Comparison of ENCODE assay signal across 8 mouse cellular contexts in the genomic region with DNA sequence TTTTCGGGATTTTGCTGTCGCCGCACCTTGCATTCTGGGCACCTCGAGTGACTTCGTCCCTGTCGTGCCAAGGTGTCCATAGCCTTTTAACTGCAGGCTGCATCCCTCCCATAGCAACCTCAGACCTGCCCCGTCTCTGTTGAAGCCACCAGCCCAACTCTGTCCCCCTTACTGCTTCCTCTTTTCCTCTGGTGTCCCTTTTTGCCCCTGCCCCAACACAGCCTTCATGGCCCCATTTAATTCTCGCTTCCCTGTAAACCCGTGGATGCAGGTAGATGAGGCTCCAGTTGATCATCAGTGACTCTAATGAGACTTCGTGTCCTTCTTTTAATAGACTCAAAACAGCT. TPM values are rescaled to one million over a fixed set of nuclear protein-coding genes. Genes with fewer than 3 reads are reported as not detected.
DNase-seq lines count a peak whose midpoint lies in the region; ATAC-seq and TF ChIP-seq lines count a peak whose summit lies in the region.

No protein-coding gene starts in this region.

- peak overlapping the region; percentile 94 for H3K4me2 ChIP-seq in forebrain, embryonic 15.5 days (replicated peaks)
- peak overlapping the region; percentile 93 for H3K4me2 ChIP-seq in liver, postnatal 0 days (ENCODE audit: low read depth, low read length)

- H3K79me3 ChIP-seq in C2C12 (ENCODE audit: low read depth): peaks cover 52% of the 10 kb centered on the region

- TF ChIP-seq POLR2A in cerebellum, adult 2 months (IDR thresholded peaks at IDR 0.05; ENCODE audit: borderline replicate concordance, insufficient read depth, low read length): no peak

- WGBS in cerebellum, adult 2 months: 2% methylated on average over 10 of the region's 10 CpGs
- WGBS in forebrain, embryonic 15.5 days: 4% methylated on average over 10 of the region's 10 CpGs
- 2% methylated on average over 9 of the region's 10 CpGs for WGBS in liver, postnatal 0 days (ENCODE audit: insufficient replicate concordance)

- peak overlapping the region; percentile 49; the same call in 1 of the 2 replicates for H3K27ac ChIP-seq in cerebellum, adult 2 months (ENCODE audit: insufficient read depth, low read length)
- peak overlapping the region; percentile 87 for H3K27ac ChIP-seq in forebrain, embryonic 15.5 days (replicated peaks)
- H3K27ac ChIP-seq in liver, postnatal 0 days (ENCODE audit: low read depth): peak overlapping the region; percentile 81

- no peaks in the 10 kb centered on the region for H3K27me3 ChIP-seq in cerebellum, adult 2 months (ENCODE audit: control insufficient read depth, insufficient read depth, low read length)
- H3K27me3 ChIP-seq in C2C12 (ENCODE audit: control insufficient read depth, insufficient read depth, insufficient read length): no peaks in the 10 kb centered on the region
- no peaks in the 10 kb centered on the region for H3K27me3 ChIP-seq in forebrain, embryonic 15.5 days
- H3K27me3 ChIP-seq in liver, postnatal 0 days (ENCODE audit: insufficient read depth, low read length): no peaks in the 10 kb centered on the region

- no peak; the same call in 1 of the 2 replicates for ATAC-seq in forebrain, embryonic 15.5 days (replicated peaks)
- no peak for ATAC-seq in liver, postnatal 0 days

- H3K36me3 ChIP-seq in C2C12 (ENCODE audit: control insufficient read depth, insufficient read depth): peaks cover 43% of the 10 kb centered on the region
- H3K36me3 ChIP-seq in forebrain, embryonic 15.5 days: peaks cover 22% of the 10 kb centered on the region; the same call in 1 of the 2 replicates
- H3K36me3 ChIP-seq in liver, postnatal 0 days (replicated peaks; ENCODE audit: insufficient read depth, low read length): peaks cover 21% of the 10 kb centered on the region

- no peak for TF ChIP-seq EP300 in liver, postnatal 0 days (IDR thresholded peaks at IDR 0.05; ENCODE audit: low read depth)

- no peaks in the 10 kb centered on the region for H3K9me3 ChIP-seq in forebrain, embryonic 15.5 days
- H3K9me3 ChIP-seq in liver, postnatal 0 days (ENCODE audit: low read length): no peaks in the 10 kb centered on the region

- H3K4me1 ChIP-seq in cerebellum, adult 2 months (ENCODE audit: control insufficient read depth, insufficient read depth, low read length): peaks cover 10% of the 10 kb centered on the region
- peaks cover 21% of the 10 kb centered on the region for H3K4me1 ChIP-seq in forebrain, embryonic 15.5 days
- H3K4me1 ChIP-seq in liver, postnatal 0 days (ENCODE audit: insufficient read depth): peaks cover 10% of the 10 kb centered on the region

- H3ac ChIP-seq in C2C12 (ENCODE audit: control insufficient read depth, insufficient read length, low read depth): peak overlapping the region; percentile 96

- TF ChIP-seq CTCF in cerebellum, adult 2 months (IDR thresholded peaks at IDR 0.05; ENCODE audit: borderline replicate concordance, insufficient read depth, low read depth, low read length): no peak
- no peak for TF ChIP-seq CTCF in C2C12 (IDR thresholded peaks at IDR 0.05; ENCODE audit: control insufficient read depth, insufficient read depth, insufficient read length)
- TF ChIP-seq CTCF in liver, postnatal 0 days (IDR thresholded peaks at IDR 0.05; ENCODE audit: low read depth): no peak

- peak overlapping the region; percentile 99 for H3K9ac ChIP-seq in forebrain, embryonic 15.5 days (replicated peaks)
- H3K9ac ChIP-seq in liver, postnatal 0 days (replicated peaks): peak overlapping the region; percentile 98

- H3K4me3 ChIP-seq in cerebellum, adult 2 months (replicated peaks; ENCODE audit: insufficient read depth, low read depth, low read length): peak overlapping the region; percentile 75
- H3K4me3 ChIP-seq in C2C12 (ENCODE audit: insufficient read depth, poor library complexity, severe bottlenecking): peak overlapping the region; percentile 86
- H3K4me3 ChIP-seq in forebrain, embryonic 15.5 days: peak overlapping the region; percentile 92
- peak overlapping the region; percentile 87 for H3K4me3 ChIP-seq in liver, postnatal 0 days (ENCODE audit: low read depth, low read length)

- H3K79me2 ChIP-seq in C2C12 (ENCODE audit: control insufficient read depth, insufficient read depth): peaks cover 54% of the 10 kb centered on the region

- DNase-seq in cerebellum, adult 2 months: no peak
- DNase-seq in cerebellum, adult 11-12 months: no peak
- no peak for DNase-seq in liver, postnatal 0 days
- DNase-seq in right cerebral cortex, postnatal 14 days: no peak
- no peak for DNase-seq in layer of hippocampus, postnatal 14 days (ENCODE audit: low spot score in 2 of 2)
- no peak for DNase-seq in adrenal gland, postnatal 10 days

TF ChIP-seq in C2C12, 6 proteins besides CTCF, POLR2A, EP300 and RAD21:
- TF ChIP-seq CEBPB (IDR thresholded peaks at IDR 0.05; ENCODE audit: low read depth) (no peak), MYOG (IDR thresholded peaks at IDR 0.05; ENCODE audit: control insufficient read depth, extremely low read depth, insufficient read length) (no peak), USF1 (IDR thresholded peaks at IDR 0.05; ENCODE audit: low read depth) (no peak), MYOD1 (IDR thresholded peaks at IDR 0.05; ENCODE audit: control insufficient read depth, insufficient read length, low read depth) (no peak), MAX (IDR thresholded peaks at IDR 0.05) (no peak)

RNA-seq across cellular contexts. Expression of gene Denr, which starts 0.6 kb away (rescaled TPM):
- 45.6 and 56.3 TPM in 2 replicates for polyA plus RNA-seq in cerebellum, adult 2 months (2012; rRNA removed)
- 77.0 TPM for polyA plus RNA-seq in C2C12 (2012; fragmentation: generic; extraction: Trizol)
- polyA plus RNA-seq in forebrain, embryonic 15.5 days (2015; fragmentation: Nextera tagmentation; extraction: Ambion mirVana): 143 and 146 TPM in 2 replicates
- polyA plus RNA-seq in liver, postnatal 0 days (2015; fragmentation: Nextera tagmentation; extraction: Ambion mirVana): 54.1 and 61.1 TPM in 2 replicates
- total RNA-seq in layer of hippocampus, postnatal 14 days (2021): 10 to 100 TPM; 63.2 to 72.6 TPM
- total RNA-seq in adrenal gland, postnatal 10 days (2021): 10 to 100 TPM; 68.0 to 74.5 TPM

RNA-seq across cellular contexts. Expression of gene Gm43518, which starts 19.6 kb away (rescaled TPM):
- 0.67 and 1.5 TPM in 2 replicates for polyA plus RNA-seq in cerebellum, adult 2 months (2012; rRNA removed)
- polyA plus RNA-seq in C2C12 (2012; fragmentation: generic; extraction: Trizol): not detected
- polyA plus RNA-seq in forebrain, embryonic 15.5 days (2015; fragmentation: Nextera tagmentation; extraction: Ambion mirVana): 1.8 and 3.7 TPM in 2 replicates
- polyA plus RNA-seq in liver, postnatal 0 days (2015; fragmentation: Nextera tagmentation; extraction: Ambion mirVana): 0.41 and 0.67 TPM in 2 replicates
- 1 to 10 TPM in 1 of 2 experiments, under 1 TPM in 1; 0.65 to 1.5 TPM for total RNA-seq in layer of hippocampus, postnatal 14 days (2021)
- not detected for total RNA-seq in adrenal gland, postnatal 10 days (2021)

RNA-seq across cellular contexts. Expression of gene Ccdc62, which starts 22.9 kb away (rescaled TPM):
- polyA plus RNA-seq in cerebellum, adult 2 months (2012; rRNA removed): 4.6 and 5.8 TPM in 2 replicates
- 2.5 TPM for polyA plus RNA-seq in C2C12 (2012; fragmentation: generic; extraction: Trizol)
- 3.5 and 5.8 TPM in 2 replicates for polyA plus RNA-seq in forebrain, embryonic 15.5 days (2015; fragmentation: Nextera tagmentation; extraction: Ambion mirVana)
- 3.1 and 3.2 TPM in 2 replicates for polyA plus RNA-seq in liver, postnatal 0 days (2015; fragmentation: Nextera tagmentation; extraction: Ambion mirVana)
- total RNA-seq in layer of hippocampus, postnatal 14 days (2021): 1 to 10 TPM; 2.4 to 2.6 TPM
- total RNA-seq in adrenal gland, postnatal 10 days (2021): 1 to 10 TPM; 3.2 to 7.6 TPM

RNA-seq across cellular contexts. Expression of gene Hcar1, which starts 27.8 kb away (rescaled TPM):
- 0.38 and 0.73 TPM in 2 replicates for polyA plus RNA-seq in cerebellum, adult 2 months (2012; rRNA removed)
- 0.02 TPM for polyA plus RNA-seq in C2C12 (2012; fragmentation: generic; extraction: Trizol)
- 0.24 and 0.29 TPM in 2 replicates for polyA plus RNA-seq in forebrain, embryonic 15.5 days (2015; fragmentation: Nextera tagmentation; extraction: Ambion mirVana)
- 0.11 and 0.14 TPM in 2 replicates for polyA plus RNA-seq in liver, postnatal 0 days (2015; fragmentation: Nextera tagmentation; extraction: Ambion mirVana)
- total RNA-seq in layer of hippocampus, postnatal 14 days (2021): under 1 TPM; 0.62 to 0.92 TPM
- 10 to 100 TPM in 1 of 2 experiments, 1 to 10 TPM in 1; 8.1 to 17.5 TPM for total RNA-seq in adrenal gland, postnatal 10 days (2021)

RNA-seq across cellular contexts. Expression of gene Hcar2, which starts 42.3 kb away (rescaled TPM):
- polyA plus RNA-seq in cerebellum, adult 2 months (2012; rRNA removed): 0.07 and 0.08 TPM in 2 replicates
- polyA plus RNA-seq in C2C12 (2012; fragmentation: generic; extraction: Trizol): not detected
- polyA plus RNA-seq in forebrain, embryonic 15.5 days (2015; fragmentation: Nextera tagmentation; extraction: Ambion mirVana): not detected in 2 replicates
- polyA plus RNA-seq in liver, postnatal 0 days (2015; fragmentation: Nextera tagmentation; extraction: Ambion mirVana): 0.15 and 0.22 TPM in 2 replicates
- total RNA-seq in layer of hippocampus, postnatal 14 days (2021): under 1 TPM in 1 of 2 experiments, not detected in 1; 0.19 TPM
- total RNA-seq in adrenal gland, postnatal 10 days (2021): 1 to 10 TPM; 1.4 to 2.3 TPM
